Mouse (Mus musculus): ENCODE data around the gene Osbpl10.

DNA sequence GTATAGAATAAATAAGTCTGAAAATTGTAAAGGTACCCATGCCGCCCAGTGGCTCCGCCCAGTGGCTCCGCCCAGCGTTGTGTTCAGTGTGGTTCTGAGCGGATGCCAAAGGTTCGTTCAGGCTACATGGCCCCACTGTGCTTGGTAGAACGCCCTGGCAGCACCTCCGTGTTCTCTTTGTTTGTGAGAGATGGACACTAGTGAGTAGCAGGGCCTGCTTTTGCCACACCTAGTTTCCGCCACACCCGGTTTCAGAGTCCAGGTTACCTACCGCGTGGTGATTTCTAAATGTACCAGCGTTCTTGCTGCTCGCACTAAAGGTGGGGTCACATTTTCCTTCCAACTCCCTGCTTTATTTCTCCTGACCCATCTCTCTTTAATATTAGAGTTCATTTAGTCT lies 75.4 kb downstream of the Osbpl10 start:
- TF ChIP-seq CTCF (IDR thresholded peaks at IDR 0.05; ENCODE audit: insufficient read depth, low read depth, low read length): no peak
- TF ChIP-seq POLR2A (IDR thresholded peaks at IDR 0.05; ENCODE audit: insufficient read depth, low read depth, low read length): no peak
